Mouse (Mus musculus): ENCODE results near the gene Klk1b11. TPM values are rescaled to one million over a fixed set of nuclear protein-coding genes. Genes with fewer than 3 reads are reported as not detected.
"Not testable (repeated sequence)": the region's sequence is repeated elsewhere in the genome, so short reads cannot be mapped to it uniquely, and the experiment has no call there.

The Klk1b11 gene
- polyA plus RNA-seq, 1 experiment from 2014 or later = not detected

GRCm38 (mm10) chr7:44011868-44012267, 16.2 kb downstream of the Klk1b11 start, which contains the start of gene Klk1b26:
TSS of gene Klk1b26 (plus strand) at chr7:44012168.
- H3K4me3 ChIP-seq (replicated peaks; ENCODE audit: low read length); H3K9me3 ChIP-seq (ENCODE audit: control insufficient read depth, low read length); ATAC-seq (ENCODE audit: low FRiP score); H3K9ac ChIP-seq; H3K4me2 ChIP-seq (replicated peaks); DNase-seq (ENCODE audit: low spot score); H3K27ac ChIP-seq; H3K36me3 ChIP-seq (replicated peaks; ENCODE audit: control insufficient read depth, insufficient read depth); H3K27me3 ChIP-seq (ENCODE audit: control insufficient read depth, insufficient read depth, low read length); H3K4me1 ChIP-seq (replicated peaks; ENCODE audit: control insufficient read depth, insufficient read depth, low read length): not testable (repeated sequence)

- not testable (repeated sequence) for H3K9ac ChIP-seq; H3K4me1 ChIP-seq (replicated peaks; ENCODE audit: control insufficient read depth, insufficient read depth, low read length); H3K36me3 ChIP-seq (replicated peaks; ENCODE audit: control insufficient read depth, insufficient read depth); ATAC-seq (ENCODE audit: low FRiP score); H3K9me3 ChIP-seq (ENCODE audit: control insufficient read depth, low read length); H3K27me3 ChIP-seq (ENCODE audit: control insufficient read depth, insufficient read depth, low read length); H3K4me3 ChIP-seq (replicated peaks; ENCODE audit: low read length); H3K4me2 ChIP-seq (replicated peaks); H3K27ac ChIP-seq; DNase-seq (ENCODE audit: low spot score)
- 87% methylated on average over 6 of the region's 6 CpGs for WGBS
These were observed 19.0 kb downstream of the Klk1b11 start for GRCm38 (mm10) chr7:44014666-44015065.

DNA sequence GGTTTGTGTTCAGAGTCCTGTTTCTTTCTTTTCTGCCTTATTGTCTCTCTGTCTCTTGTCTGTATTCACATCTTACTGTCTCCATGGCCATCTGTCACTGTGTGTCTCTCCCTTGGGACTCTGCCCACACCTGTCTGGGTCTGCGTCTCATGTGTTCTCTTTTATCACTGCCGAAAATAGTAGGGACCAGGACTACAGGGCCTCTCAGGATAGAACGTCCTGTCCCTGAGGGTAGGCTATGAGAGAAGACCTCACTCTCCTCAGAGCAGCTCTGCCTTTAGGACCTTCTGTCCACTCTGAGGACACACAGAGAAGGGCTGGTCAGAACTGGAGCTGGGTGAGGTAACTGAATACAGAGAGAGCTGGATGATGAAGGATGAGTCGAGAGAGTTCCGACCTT, 19.4 kb downstream of the Klk1b11 start:
- H3K4me3 ChIP-seq (replicated peaks; ENCODE audit: low read length) = no peak overlapping the region
- no peaks in the 10 kb centered on the region for H3K9me3 ChIP-seq (ENCODE audit: control insufficient read depth, low read length)
- H3K4me2 ChIP-seq (replicated peaks) = no peak overlapping the region
- H3K9ac ChIP-seq = no peak overlapping the region
- no peak for ATAC-seq (ENCODE audit: low FRiP score)
- DNase-seq (ENCODE audit: low spot score) = no peak
- 85% methylated on average over 5 of the region's 5 CpGs for WGBS
- no peaks in the 10 kb centered on the region for H3K4me1 ChIP-seq (replicated peaks; ENCODE audit: control insufficient read depth, insufficient read depth, low read length)
- H3K27ac ChIP-seq = no peak overlapping the region
- H3K36me3 ChIP-seq (replicated peaks; ENCODE audit: control insufficient read depth, insufficient read depth) = no peaks in the 10 kb centered on the region
- H3K27me3 ChIP-seq (ENCODE audit: control insufficient read depth, insufficient read depth, low read length) = no peaks in the 10 kb centered on the region

Other genes with a start within 250 kb of the Klk1b11 start
- gene Klk12, start 227.0 kb upstream of the Klk1b11 start, polyA plus RNA-seq (2014; fragmentation: Nextera tagmentation; extraction: Ambion mirVana) = not detected in 2 replicates
- gene Klk11, start 221.3 kb upstream of the Klk1b11 start, polyA plus RNA-seq (2014; fragmentation: Nextera tagmentation; extraction: Ambion mirVana) = not detected in 2 replicates
- not detected in 2 replicates for gene Klk10, start 214.8 kb upstream of the Klk1b11 start, polyA plus RNA-seq (2014; fragmentation: Nextera tagmentation; extraction: Ambion mirVana)
- not detected in 2 replicates for gene Klk9, start 204.0 kb upstream of the Klk1b11 start, polyA plus RNA-seq (2014; fragmentation: Nextera tagmentation; extraction: Ambion mirVana)
- gene Klk8, start 198.3 kb upstream of the Klk1b11 start, polyA plus RNA-seq (2014; fragmentation: Nextera tagmentation; extraction: Ambion mirVana) = 12.1 and 12.5 TPM in 2 replicates
- not detected in 2 replicates for gene Klk7, start 184.6 kb upstream of the Klk1b11 start, polyA plus RNA-seq (2014; fragmentation: Nextera tagmentation; extraction: Ambion mirVana)
- gene Klk6, start 171.4 kb upstream of the Klk1b11 start, polyA plus RNA-seq (2014; fragmentation: Nextera tagmentation; extraction: Ambion mirVana) = not detected in 2 replicates
- not detected in 2 replicates for gene Klk5, start 153.9 kb upstream of the Klk1b11 start, polyA plus RNA-seq (2014; fragmentation: Nextera tagmentation; extraction: Ambion mirVana)
- gene Klk4, start 114.7 kb upstream of the Klk1b11 start, polyA plus RNA-seq (2014; fragmentation: Nextera tagmentation; extraction: Ambion mirVana) = 3.0 and 4.5 TPM in 2 replicates
- not detected in 2 replicates for gene Klk15, start 62.1 kb upstream of the Klk1b11 start, polyA plus RNA-seq (2014; fragmentation: Nextera tagmentation; extraction: Ambion mirVana)
- not detected in 2 replicates for gene Klk1b8, start 45.2 kb upstream of the Klk1b11 start, polyA plus RNA-seq (2014; fragmentation: Nextera tagmentation; extraction: Ambion mirVana)
- gene Klk1b1, start 29.1 kb upstream of the Klk1b11 start, polyA plus RNA-seq (2014; fragmentation: Nextera tagmentation; extraction: Ambion mirVana) = not detected in 2 replicates
- gene Klk1b9, start 19.8 kb upstream of the Klk1b11 start, polyA plus RNA-seq (2014; fragmentation: Nextera tagmentation; extraction: Ambion mirVana) = not detected in 2 replicates
- not detected in 2 replicates for gene Klk1b26, start 16.3 kb downstream of the Klk1b11 start, polyA plus RNA-seq (2014; fragmentation: Nextera tagmentation; extraction: Ambion mirVana)
- not detected in 2 replicates for gene Klk1b27, start 56.4 kb downstream of the Klk1b11 start, polyA plus RNA-seq (2014; fragmentation: Nextera tagmentation; extraction: Ambion mirVana)
- gene Klk1b21, start 106.5 kb downstream of the Klk1b11 start, polyA plus RNA-seq (2014; fragmentation: Nextera tagmentation; extraction: Ambion mirVana) = not detected in 2 replicates
- gene Klk1b22, start 116.8 kb downstream of the Klk1b11 start, polyA plus RNA-seq (2014; fragmentation: Nextera tagmentation; extraction: Ambion mirVana) = not detected in 2 replicates
- gene Klk1b16, start 140.9 kb downstream of the Klk1b11 start, polyA plus RNA-seq (2014; fragmentation: Nextera tagmentation; extraction: Ambion mirVana) = not detected in 2 replicates
- not detected in 2 replicates for gene Klk1b24, start 192.4 kb downstream of the Klk1b11 start, polyA plus RNA-seq (2014; fragmentation: Nextera tagmentation; extraction: Ambion mirVana)
- not detected in 2 replicates for gene Klk1b3, start 202.3 kb downstream of the Klk1b11 start, polyA plus RNA-seq (2014; fragmentation: Nextera tagmentation; extraction: Ambion mirVana)
- gene Klk1b4, start 211.6 kb downstream of the Klk1b11 start, polyA plus RNA-seq (2014; fragmentation: Nextera tagmentation; extraction: Ambion mirVana) = not detected in 2 replicates
- gene Klk1b5, start 220.1 kb downstream of the Klk1b11 start, polyA plus RNA-seq (2014; fragmentation: Nextera tagmentation; extraction: Ambion mirVana) = not detected in 2 replicates
- gene Klk1, start 229.5 kb downstream of the Klk1b11 start, polyA plus RNA-seq (2014; fragmentation: Nextera tagmentation; extraction: Ambion mirVana) = not detected in 2 replicates
- not detected in 2 replicates for gene Gm36864, start 240.3 kb downstream of the Klk1b11 start, polyA plus RNA-seq (2014; fragmentation: Nextera tagmentation; extraction: Ambion mirVana)

All from hindbrain, embryonic 14.5 days (tissue).